Mouse (Mus musculus): ENCODE results near the gene Ints11.

The Ints11 gene

GRCm38 (mm10) chr4:155848434-155849095, 20.8 kb upstream of the Ints11 start:
- in situ Hi-C loops (cut with MboI, MseI): no loop called here

- in situ Hi-C loops (cut with MboI, MseI): no loop called here
Observed at GRCm38 (mm10) chr4:155849391-155849790, 20.0 kb upstream of the Ints11 start.

GRCm38 (mm10) chr4:155849792-155850451, 19.4 kb upstream of the Ints11 start:
- in situ Hi-C loops (cut with MboI, MseI): no loop called here

- in situ Hi-C loops (cut with MboI, MseI): no loop called here
Observed at GRCm38 (mm10) chr4:155851368-155851767, 18.0 kb upstream of the Ints11 start.

GRCm38 (mm10) chr4:155851951-155852411, 17.4 kb upstream of the Ints11 start:
- in situ Hi-C loops (cut with MboI, MseI): no loop called here

- in situ Hi-C loops (cut with MboI, MseI): no loop called here
Observed at GRCm38 (mm10) chr4:155853421-155853820, 15.9 kb upstream of the Ints11 start.

GRCm38 (mm10) chr4:155854991-155855390, 14.4 kb upstream of the Ints11 start:
- in situ Hi-C loops (cut with MboI, MseI): no loop called here

- in situ Hi-C loops (cut with MboI, MseI): no loop called here
Observed at GRCm38 (mm10) chr4:155856071-155856470, 13.3 kb upstream of the Ints11 start.

- in situ Hi-C loops (cut with MboI, MseI): no loop called here
Observed at GRCm38 (mm10) chr4:155856881-155857280, 12.5 kb upstream of the Ints11 start.

GRCm38 (mm10) chr4:155859318-155859717, 10.0 kb upstream of the Ints11 start:
- in situ Hi-C loops (cut with MboI, MseI): no loop called here

- in situ Hi-C loops (cut with MboI, MseI): no loop called here
Observed at GRCm38 (mm10) chr4:155861787-155862186, 7.6 kb upstream of the Ints11 start.

GRCm38 (mm10) chr4:155863001-155863400, 6.3 kb upstream of the Ints11 start, which contains the start of gene Tas1r3:
Gene Tas1r3 (minus strand): TSS chr4:155863362.
- in situ Hi-C loops (cut with MboI, MseI): no loop called here

- in situ Hi-C loops (cut with MboI, MseI): no loop called here
Observed at GRCm38 (mm10) chr4:155868614-155869298, 590 bp upstream of the Ints11 start.

- in situ Hi-C loops (cut with MboI, MseI): no loop called here
Observed at GRCm38 (mm10) chr4:155871404-155871803, 2.1 kb downstream of the Ints11 start.

- in situ Hi-C loops (cut with MboI, MseI): no loop called here
Observed at GRCm38 (mm10) chr4:155883587-155883986, 14.2 kb downstream of the Ints11 start.

GRCm38 (mm10) chr4:155886330-155886729, 17.0 kb downstream of the Ints11 start:
- in situ Hi-C loops (cut with MboI, MseI): no loop called here

- in situ Hi-C loops (cut with MboI, MseI): no loop called here
Observed at GRCm38 (mm10) chr4:155887674-155888073, 18.3 kb downstream of the Ints11 start.

GRCm38 (mm10) chr4:155888181-155888580, 18.8 kb downstream of the Ints11 start:
- in situ Hi-C loops (cut with MboI, MseI): no loop called here

GRCm38 (mm10) chr4:155889316-155889715, 20.0 kb downstream of the Ints11 start:
- in situ Hi-C loops (cut with MboI, MseI): no loop called here

GRCm38 (mm10) chr4:155891011-155891471, 21.7 kb downstream of the Ints11 start:
- in situ Hi-C loops (cut with MboI, MseI): loop anchor here (5.0 kb wide), 1 partner anchor 51 kb away; the partner anchor contains the start of gene Ube2j2

GRCm38 (mm10) chr4:155891551-155892001, 22.2 kb downstream of the Ints11 start, which contains the start of the genes Pusl1 and Acap3:
Gene Pusl1 (minus strand): TSS chr4:155891781.
Gene Acap3 (plus strand): TSS chr4:155891822.
- in situ Hi-C loops (cut with MboI, MseI): loop anchor here (5.0 kb wide), 1 partner anchor 51 kb away; the partner anchor contains the start of gene Ube2j2

- in situ Hi-C loops (cut with MboI, MseI): loop anchor here (5.0 kb wide), 1 partner anchor 50 kb away; the partner anchor contains the start of gene Ube2j2
Observed at GRCm38 (mm10) chr4:155892017-155892416, 22.7 kb downstream of the Ints11 start.
